Mouse (Mus musculus) heart, adult 2 months (tissue): Measurements from ENCODE around the gene Sfmbt1.

Experiments used
- CTCF ChIP-seq: fragments of 200-600 bp; IDR thresholded peaks from 2 replicates; pipeline ENCODE4 v1.8.1; 2022; ENCODE audit warnings: antibody characterized with exemption, mild to moderate bottlenecking, moderate library complexity
- EP300 ChIP-seq: fragments of 200-500 bp; IDR thresholded peaks from 2 replicates; pipeline ENCODE4 v1.6.1; 2011; ENCODE audit warnings: low read depth, low read length, control low read depth; ENCODE audit not compliant: insufficient read depth

DNA sequence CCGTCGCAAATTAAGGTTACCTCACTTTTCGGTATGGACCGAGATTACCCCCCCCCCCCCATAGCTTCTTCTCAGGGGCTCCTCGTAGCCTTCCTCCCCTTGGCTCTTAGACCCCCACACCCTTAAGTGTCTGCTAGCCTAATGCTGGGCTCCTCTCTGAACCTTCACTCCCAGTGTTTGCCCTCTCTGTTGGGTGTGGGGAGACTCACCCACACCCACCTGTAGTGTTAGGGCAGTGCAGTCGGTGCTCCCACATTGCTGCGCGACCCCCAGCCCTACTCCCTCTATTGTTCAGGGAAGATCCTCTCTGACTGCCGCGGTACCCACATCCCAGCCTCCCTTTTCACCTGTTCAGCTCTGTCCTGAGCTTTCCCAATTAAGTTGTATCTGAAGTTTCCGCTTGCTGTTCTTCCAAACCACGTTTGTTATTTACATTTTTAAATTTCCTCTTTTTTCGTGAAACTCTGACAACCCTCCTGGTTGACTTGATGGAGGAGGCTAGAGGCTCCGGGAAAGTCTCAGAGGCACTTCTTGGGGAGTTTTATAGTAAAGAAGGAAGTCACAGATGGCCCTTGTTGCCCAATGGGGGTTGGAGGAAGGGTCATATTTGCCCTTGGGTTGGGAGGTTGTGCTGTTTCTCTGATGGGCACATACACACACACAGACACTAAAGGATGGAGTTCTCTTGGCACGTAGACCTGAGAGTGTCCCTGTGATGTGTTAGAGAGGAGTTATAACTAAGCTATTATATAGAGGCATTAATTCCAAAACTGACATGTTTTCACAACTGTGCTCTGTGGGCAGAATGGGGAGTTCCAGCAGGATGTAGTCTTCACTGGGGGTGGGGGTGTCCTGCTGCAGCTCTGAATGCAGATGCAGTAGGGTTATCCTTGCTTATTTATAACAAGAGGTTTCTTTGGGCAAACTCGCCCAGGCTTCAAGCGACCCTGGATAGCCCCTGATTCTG, 111.8 kb downstream of the Sfmbt1 start:
- TF ChIP-seq CTCF (no peak), EP300 (no peak)
